Mouse (Mus musculus): ENCODE measurements at regions not wholly inside any gene's neighbourhood (a gene's known extent, or its start where the extent isn't known, plus 50 kb on each side); places are given as distances from the start of the nearest gene placed in this dataset.

DNA sequence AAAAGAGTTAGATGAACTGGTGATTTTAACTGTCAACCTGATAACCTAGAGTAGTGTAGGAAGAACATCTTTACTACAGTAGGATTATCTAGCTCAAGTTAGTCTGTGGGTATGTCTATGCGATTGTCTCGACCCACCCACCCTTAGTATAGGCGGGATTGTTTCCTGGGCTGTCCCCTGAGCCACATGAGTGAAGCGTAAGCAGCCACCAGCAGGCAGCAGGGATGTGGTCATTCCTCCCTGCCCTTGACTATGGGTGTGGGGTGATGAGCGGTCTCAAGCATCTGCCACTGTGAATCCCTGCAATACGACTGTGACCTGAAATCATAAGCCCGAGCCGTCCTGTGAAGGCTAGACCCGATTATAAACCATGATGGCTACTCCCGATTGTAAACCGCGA is 184.9 kb downstream of the Unc5cl start:
- no peak for TF ChIP-seq GATA1 (IDR thresholded peaks at IDR 0.05; ENCODE audit: borderline replicate concordance, low read length)
- TF ChIP-seq FLI1 (IDR thresholded peaks at IDR 0.05; ENCODE audit: low read length), result no peak

All from megakaryocyte, embryonic 14.5 days (primary cell).